Mouse (Mus musculus) CH12.LX (cell line): Measurements from ENCODE around the gene Sh3tc1.

ENCODE experiments used
- EP300 ChIP-seq: IDR thresholded peaks from 2 replicates; pipeline ENCODE4 v1.6.1; 2011; ENCODE audit warnings: low read length, improper control_type of control experiment
- JUND ChIP-seq: conservative IDR thresholded peaks from 2 replicates; pipeline ENCODE4 v1.6.1; 2011; ENCODE audit warnings: low read depth, low read length, improper control_type of control experiment
- KAT2A ChIP-seq: IDR thresholded peaks from 2 replicates; pipeline ENCODE4 v1.6.1; 2012; ENCODE audit warnings: low read length, improper control_type of control experiment, inconsistent platforms; ENCODE audit not compliant: insufficient replicate concordance
- MAFK ChIP-seq: IDR thresholded peaks from 2 replicates; pipeline ENCODE4 v1.6.1; 2011; ENCODE audit warnings: low read length, improper control_type of control experiment; ENCODE audit not compliant: insufficient replicate concordance
- MAX ChIP-seq: IDR thresholded peaks from 2 replicates; pipeline ENCODE4 v1.6.1; 2011; ENCODE audit warnings: low read length, improper control_type of control experiment
- MAZ ChIP-seq: IDR thresholded peaks from 2 replicates; pipeline ENCODE4 v1.6.1; 2012; ENCODE audit warnings: low read depth, mild to moderate bottlenecking, inconsistent platforms, low read length, improper control_type of control experiment, moderate library complexity
- PAX5 ChIP-seq: IDR thresholded peaks from 2 replicates; pipeline ENCODE4 v1.6.1; 2012; ENCODE audit warnings: low read length, inconsistent platforms, mixed read lengths
- POLR2A ChIP-seq: IDR thresholded peaks from 2 replicates; pipeline ENCODE4 v1.6.1; 2011; ENCODE audit warnings: low read depth, mild to moderate bottlenecking, improper control_type of control experiment, low read length
- SIN3A ChIP-seq: IDR thresholded peaks from 2 replicates; pipeline ENCODE4 v1.6.1; 2012; ENCODE audit warnings: low read length, improper control_type of control experiment, inconsistent platforms
- USF2 ChIP-seq: conservative IDR thresholded peaks from 2 replicates; pipeline ENCODE4 v1.6.1; 2011; ENCODE audit warnings: low read depth, low read length, improper control_type of control experiment
- ZC3H11A ChIP-seq: IDR thresholded peaks from 2 replicates; pipeline ENCODE4 v1.6.1; 2012; ENCODE audit warnings: low read depth, mild to moderate bottlenecking, inconsistent platforms, low read length, improper control_type of control experiment
- ZKSCAN1 ChIP-seq: IDR thresholded peaks from 2 replicates; pipeline ENCODE4 v1.6.1; 2012; ENCODE audit warnings: low read depth, inconsistent platforms, low read length, improper control_type of control experiment, borderline replicate concordance
- ZNF384 ChIP-seq: IDR thresholded peaks from 2 replicates; pipeline ENCODE4 v1.6.1; 2012; ENCODE audit warnings: low read depth, low read length, improper control_type of control experiment, inconsistent platforms

DNA sequence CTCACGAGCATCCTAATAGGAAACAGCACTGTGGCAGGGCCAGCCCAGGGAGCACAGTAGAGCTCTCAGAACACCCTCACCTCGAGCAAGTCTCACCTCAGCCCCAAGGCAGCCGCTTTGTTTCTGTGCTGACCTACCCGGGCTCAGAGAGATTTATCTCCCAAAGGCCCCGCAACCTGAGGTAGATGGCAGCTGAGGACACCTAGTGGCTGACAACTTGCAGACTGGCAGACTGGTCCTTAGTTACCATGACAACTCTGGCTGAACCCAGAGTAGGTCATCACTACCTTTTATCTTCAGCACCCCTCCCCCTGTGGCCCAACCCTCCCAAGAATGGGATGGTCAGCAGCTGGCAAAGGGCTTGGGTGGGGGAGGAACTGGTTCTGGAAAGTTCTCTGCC is 44.0 kb downstream of the Sh3tc1 start:
- TF ChIP-seq ZKSCAN1 (no peak), MAX (no peak), ZNF384 (no peak), POLR2A (no peak), MAFK (no peak), ZC3H11A (no peak), MAZ (no peak), JUND (no peak), EP300 (no peak), KAT2A (no peak), PAX5 (no peak), USF2 (no peak), SIN3A (no peak)
